Mouse (Mus musculus): Measurements from ENCODE around the gene Fads6. TPM values are rescaled to one million over a fixed set of nuclear protein-coding genes. Genes with fewer than 3 reads are reported as not detected.

Gene Fads6
- 0.30 TPM for polyA plus RNA-seq (2017; shearing (Covaris generic))

DNA sequence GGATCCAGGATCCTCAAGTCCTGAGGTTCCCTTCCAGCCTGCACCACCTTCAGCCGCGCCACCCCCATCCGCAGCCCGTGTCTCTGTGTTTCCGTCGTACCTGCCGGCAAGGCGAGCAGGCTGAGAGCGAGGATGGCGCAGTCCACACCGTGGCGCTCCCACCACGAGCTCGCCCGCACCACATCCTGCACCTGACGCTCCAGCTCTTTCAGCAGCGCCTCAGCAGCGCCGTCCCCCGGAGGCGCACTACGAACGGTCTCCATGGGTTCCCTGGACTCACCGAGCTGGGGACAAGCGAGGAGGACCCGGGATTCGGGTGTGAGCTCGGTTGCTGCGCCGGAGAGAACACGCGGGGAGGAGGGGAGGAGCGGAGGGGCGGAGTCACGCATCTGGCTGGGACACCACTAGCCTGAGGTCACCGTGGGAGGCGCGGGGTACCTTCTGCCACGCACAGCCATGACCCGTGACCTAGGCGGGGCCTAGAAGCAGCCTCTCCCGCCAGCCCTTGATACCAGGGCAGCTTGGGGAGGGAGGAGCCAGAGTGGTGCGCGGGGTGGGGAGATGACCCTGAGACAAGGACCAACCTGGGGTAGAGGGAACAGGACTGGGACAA lies at the start of gene Fads6:
TSS of gene Fads6 (minus strand) at position 450 of the 613 bp plus-strand sequence.

GRCm38 (mm10) chr11:115334531-115334930 lies 37.1 kb upstream of the Fads6 start, which contains the start of gene Otop3:
Gene Otop3 (plus strand): TSS chr11:115334731.

GRCm38 (mm10) chr11:115321906-115322693 lies 24.6 kb upstream of the Fads6 start, which contains the start of gene Ush1g:
Gene Ush1g (minus strand): TSS chr11:115322041.

DNA sequence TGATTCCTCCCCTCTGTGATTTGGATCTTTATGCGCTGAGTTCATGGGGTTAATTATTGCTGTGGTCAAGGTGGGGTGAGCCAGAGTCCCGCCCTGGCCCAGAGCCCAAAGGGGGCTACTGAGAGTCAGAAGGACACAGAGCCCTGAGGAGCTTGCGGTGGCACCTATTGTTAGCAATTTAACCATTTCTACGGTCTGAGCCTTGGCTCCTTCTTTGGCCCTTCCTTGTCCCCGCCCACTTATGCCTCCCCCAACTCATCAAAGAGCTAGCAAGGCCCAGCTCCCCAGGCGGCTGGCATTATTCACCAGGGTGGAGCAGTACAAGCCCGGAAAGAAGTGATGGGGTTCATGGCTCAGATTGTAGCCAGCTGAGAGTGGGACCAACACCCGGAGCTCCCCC lies 9.4 kb upstream of the Fads6 start, which contains the start of gene Otop2:
TSS of gene Otop2 (plus strand) at position 301 of the 400 bp plus-strand sequence.

GRCm38 (mm10) chr11:115276780-115277603 lies 20.5 kb downstream of the Fads6 start, which contains the start of gene Fdxr:
Gene Fdxr (minus strand): TSS chr11:115277050.

GRCm38 (mm10) chr11:115267061-115267883 lies 30.2 kb downstream of the Fads6 start, which contains the start of gene Grin2c:
Gene Grin2c (minus strand): TSS chr11:115267243.

Other genes starting within 250 kb of the Fads6 start
- gene Cd300ld3, start 249.3 kb downstream of the Fads6 start, polyA plus RNA-seq (2017; shearing (Covaris generic)): not detected
- not detected for gene Cd300e, start 235.5 kb downstream of the Fads6 start, polyA plus RNA-seq (2017; shearing (Covaris generic))
- 73.7 TPM for gene Rab37, start 206.2 kb downstream of the Fads6 start, polyA plus RNA-seq (2017; shearing (Covaris generic))
- gene Cd300lf, start 163.7 kb downstream of the Fads6 start, polyA plus RNA-seq (2017; shearing (Covaris generic)): 0.52 TPM
- gene Slc9a3r1, start 134.3 kb downstream of the Fads6 start, polyA plus RNA-seq (2017; shearing (Covaris generic)): 179 TPM
- 11.8 TPM for gene Tmem104, start 110.2 kb downstream of the Fads6 start, polyA plus RNA-seq (2017; shearing (Covaris generic))
- 7.1 TPM for gene Nat9, start 109.8 kb downstream of the Fads6 start, polyA plus RNA-seq (2017; shearing (Covaris generic))
- not detected for gene Grin2c, start 30.4 kb downstream of the Fads6 start, polyA plus RNA-seq (2017; shearing (Covaris generic))
- gene Fdxr, start 20.6 kb downstream of the Fads6 start, polyA plus RNA-seq (2017; shearing (Covaris generic)): 16.6 TPM
- not detected for gene Otop2, start 9.5 kb upstream of the Fads6 start, polyA plus RNA-seq (2017; shearing (Covaris generic))
- not detected for gene Ush1g, start 24.4 kb upstream of the Fads6 start, polyA plus RNA-seq (2017; shearing (Covaris generic))
- not detected for gene Otop3, start 37.1 kb upstream of the Fads6 start, polyA plus RNA-seq (2017; shearing (Covaris generic))
- 30.6 TPM for gene Hid1, start 70.1 kb upstream of the Fads6 start, polyA plus RNA-seq (2017; shearing (Covaris generic))
- gene Cdr2l, start 84.3 kb upstream of the Fads6 start, polyA plus RNA-seq (2017; shearing (Covaris generic)): 0.14 TPM
- gene Mrpl58, start 106.1 kb upstream of the Fads6 start, polyA plus RNA-seq (2017; shearing (Covaris generic)): 83.7 TPM
- gene Atp5h, start 122.3 kb upstream of the Fads6 start, polyA plus RNA-seq (2017; shearing (Covaris generic)): 522 TPM
- 82.3 TPM for gene Kctd2, start 122.5 kb upstream of the Fads6 start, polyA plus RNA-seq (2017; shearing (Covaris generic))
- not detected for gene Trim80, start 142.9 kb upstream of the Fads6 start, polyA plus RNA-seq (2017; shearing (Covaris generic))
- gene Slc16a5, start 164.8 kb upstream of the Fads6 start, polyA plus RNA-seq (2017; shearing (Covaris generic)): 3.4 TPM
- 49.9 TPM for gene Armc7, start 178.0 kb upstream of the Fads6 start, polyA plus RNA-seq (2017; shearing (Covaris generic))
- 176 TPM for gene Nt5c, start 194.2 kb upstream of the Fads6 start, polyA plus RNA-seq (2017; shearing (Covaris generic))
- 321 TPM for gene Jpt1, start 216.7 kb upstream of the Fads6 start, polyA plus RNA-seq (2017; shearing (Covaris generic))
- 633 TPM for gene Sumo2, start 238.6 kb upstream of the Fads6 start, polyA plus RNA-seq (2017; shearing (Covaris generic))